Mouse (Mus musculus) ES-Bruce4 (cell line): ENCODE results near the gene Plbd2.

Experiments used
- CTCF ChIP-seq: IDR thresholded peaks from one replicate; pipeline ENCODE4 v1.8.1; 2011; ENCODE audit warnings: low read depth, low read length
- EP300 ChIP-seq: IDR thresholded peaks from 2 replicates; pipeline ENCODE4 v1.6.1; 2011; ENCODE audit warnings: low read depth, low read length; ENCODE audit not compliant: insufficient read depth
- POLR2A ChIP-seq: IDR thresholded peaks from one replicate; pipeline ENCODE4 v1.8.1; 2011; ENCODE audit warnings: low read length; ENCODE audit not compliant: insufficient read depth

DNA sequence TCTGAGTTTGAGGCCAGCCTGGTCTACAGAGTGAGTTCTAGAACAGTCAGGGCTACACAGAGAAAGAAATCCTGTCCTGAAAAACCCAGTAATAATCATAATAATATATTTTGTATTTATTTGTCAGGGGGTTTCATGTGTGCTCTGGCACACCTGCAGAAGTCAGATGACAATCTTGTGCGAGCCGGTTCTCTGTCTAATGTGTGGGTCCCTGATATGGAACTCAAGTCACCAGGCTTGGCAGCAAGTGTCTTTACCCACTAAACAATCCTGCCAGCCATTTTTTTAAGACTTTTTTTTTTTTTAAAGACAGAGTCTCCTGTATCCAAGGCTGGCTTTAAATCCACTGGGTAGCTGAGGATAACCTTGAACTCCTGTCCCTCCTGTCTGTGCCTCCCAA is 30.1 kb downstream of the Plbd2 start:
- TF ChIP-seq POLR2A (no peak), EP300 (no peak), CTCF (no peak)
